Mouse (Mus musculus): ENCODE measurements around the gene Gin1. TPM values are rescaled to one million over a fixed set of nuclear protein-coding genes. Genes with fewer than 3 reads are reported as not detected.

Gene Gin1
- 1.0 and 1.3 TPM in 2 replicates for polyA plus RNA-seq (2012; rRNA removed)

DNA sequence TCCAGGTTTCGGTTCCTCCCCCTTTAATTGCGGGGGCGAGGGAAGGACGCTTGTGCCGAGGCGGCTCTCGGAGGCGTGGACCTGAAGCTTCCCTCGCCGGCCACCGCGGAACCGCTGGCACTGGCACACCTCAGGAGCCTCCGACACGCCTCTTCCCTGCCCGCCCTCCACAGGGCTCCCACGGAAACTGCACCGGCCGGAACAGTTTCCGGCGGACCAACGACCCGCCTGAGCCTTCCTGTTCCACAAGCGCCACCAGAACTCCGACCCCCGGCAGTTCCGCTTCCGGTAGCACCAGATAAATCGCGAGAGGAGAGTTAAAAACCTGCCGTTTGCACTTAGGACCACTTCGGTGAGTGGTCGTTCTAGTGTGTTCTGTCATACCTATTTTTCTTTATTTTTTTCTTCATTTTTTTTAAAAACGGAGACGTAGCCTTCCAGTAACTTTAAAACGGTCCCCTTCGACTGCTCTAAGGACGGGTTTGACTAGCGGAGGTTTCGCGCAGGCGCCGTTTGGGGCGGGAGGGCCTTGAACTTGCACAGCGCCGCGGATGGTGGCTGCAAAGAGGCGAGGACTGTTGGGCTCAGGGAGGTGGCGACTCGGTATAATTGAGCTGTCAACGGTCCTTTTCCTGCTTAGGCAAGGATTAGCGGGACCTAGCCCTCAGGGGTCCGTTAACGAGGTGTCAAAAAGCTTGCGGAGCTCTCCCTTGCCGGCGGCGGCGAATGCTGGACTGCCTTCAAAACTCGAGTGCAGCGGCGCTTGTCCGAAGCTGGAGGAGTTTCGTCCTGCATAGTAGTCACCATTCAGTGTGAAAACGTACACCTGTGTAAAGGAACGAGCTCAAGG, at the start of gene Gin1, which contains the start of gene Ppip5k2:
Gene Gin1 (plus strand): TSS at position 269 of the 850 bp plus-strand sequence.
Gene Ppip5k2 (minus strand): TSS at position 508 of the 850 bp plus-strand sequence.

Other genes starting within 250 kb of the Gin1 start
- 20.5 and 25.9 TPM in 2 replicates for gene D1Ertd622e, start 108.1 kb upstream of the Gin1 start, polyA plus RNA-seq (2012; rRNA removed)
- 2.4 and 2.7 TPM in 2 replicates for gene Ppip5k2, start 239 bp downstream of the Gin1 start, polyA plus RNA-seq (2012; rRNA removed)